Mouse (Mus musculus): Measurements from ENCODE around the gene Adam11.

Gene Adam11

GRCm38 (mm10) chr11:102827097-102827496 lies 65.9 kb downstream of the Adam11 start:
- DNase-seq (ENCODE audit: low read depth, low spot score), result no peak

Measured in WW6 (cell line).